Mouse (Mus musculus) liver, embryonic 11.5 days (tissue): ENCODE data around the gene Rpn1. TPM values are rescaled to one million over a fixed set of nuclear protein-coding genes. Genes with fewer than 3 reads are reported as not detected.

Experiments used
- ATAC-seq: fragments of 200-750 bp; cut with Nextera tagmentation; replicated peaks from 2 replicates; pipeline ENCODE4 v1.8.0; 2017; ENCODE audit warnings: moderate number of reproducible peaks, mild to moderate bottlenecking, moderate TSS enrichment, moderate library complexity; ENCODE audit not compliant: low FRiP score
- DNase-seq: peaks from one replicate; pipeline ENCODE4 v3.0.0-alpha.2; 2017; ENCODE audit warnings: low spot score
- H3K27ac ChIP-seq: fragments of 300-500 bp; sonication (generic); 2 replicates; pipeline ENCODE4 v1.5.1; 2014; ENCODE audit warnings: mild to moderate bottlenecking, low read depth, low read length, control low read depth
- H3K27me3 ChIP-seq: fragments of 300-500 bp; sonication (generic); replicated peaks from 2 replicates; pipeline ENCODE4 v1.6.1; 2014; ENCODE audit warnings: low read length, mixed read lengths; ENCODE audit not compliant: control insufficient read depth, insufficient read depth
- H3K36me3 ChIP-seq: fragments of 300-500 bp; sonication (generic); 2 replicates; pipeline ENCODE4 v1.6.1; 2014; ENCODE audit warnings: mild to moderate bottlenecking, low read length, moderate library complexity, mixed read lengths; ENCODE audit not compliant: control insufficient read depth, insufficient read depth
- H3K4me1 ChIP-seq: fragments of 300-500 bp; sonication (generic); replicated peaks from 2 replicates; pipeline ENCODE4 v1.6.1; 2014; ENCODE audit warnings: low read length, mixed read lengths; ENCODE audit not compliant: control insufficient read depth, insufficient read depth
- H3K4me2 ChIP-seq: fragments of 300-500 bp; sonication (generic); 2 replicates; pipeline ENCODE4 v1.6.1; 2014; ENCODE audit warnings: mild to moderate bottlenecking, control low read depth, moderate library complexity
- H3K4me3 ChIP-seq: fragments of 300-500 bp; sonication (generic); 2 replicates; pipeline ENCODE4 v1.5.1; 2014; ENCODE audit warnings: low read depth, low read length, control low read depth
- H3K9ac ChIP-seq: fragments of 300-500 bp; sonication (generic); 2 replicates; pipeline ENCODE4 v1.6.1; 2014; ENCODE audit warnings: low read depth, low read length, control low read depth
- H3K9me3 ChIP-seq: fragments of 300-500 bp; sonication (generic); 2 replicates; pipeline ENCODE4 v1.6.1; 2016; ENCODE audit warnings: low read length, inconsistent platforms, mixed read lengths; ENCODE audit not compliant: control insufficient read depth
- WGBS: fragments of 180-500 bp; shearing (Covaris S2); extraction: QIAGEN DNeasy Blood & Tissue Kit; methylation state at CpG from one replicate; pipeline ENCODE4 v1.1.7; 2014; 5-methylcytosine and 5-hydroxymethylcytosine counted together
- polyA plus RNA-seq: library from polyadenylated mRNA; unstranded; fragments of >200 nt; fragmentation: Nextera tagmentation; extraction: Ambion mirVana; gene quantifications from 2 replicates; pipeline ENCODE4 v1.2.1, GENCODE M21; 2014

Rpn1 gene
- polyA plus RNA-seq, 1 experiment from 2014 or later = 384 TPM

- Histone ChIP-seq H3K9ac (no peak overlapping the region), H3K9me3 (no peaks in the 10 kb centered on the region), H3K4me3 (no peak overlapping the region), H3K36me3 (no peaks in the 10 kb centered on the region), H3K4me1 (no peaks in the 10 kb centered on the region), H3K4me2 (no peak overlapping the region), H3K27me3 (no peaks in the 10 kb centered on the region), H3K27ac (0 out of 2 replicates have a peak overlapping the region, but pooled peaks have one; percentile 15)
- ATAC-seq = no peak
- whole genome bisulfite sequencing = 71% methylated on average over 5 of the region's 5 CpGs
- DNase-seq = no peak
Measured at GRCm38 (mm10) chr6:88071216-88071615, 13.1 kb upstream of the Rpn1 start.

- Histone ChIP-seq H3K36me3 (no peaks in the 10 kb centered on the region), H3K9me3 (no peaks in the 10 kb centered on the region), H3K9ac (peak overlapping the region; percentile 74), H3K27me3 (no peaks in the 10 kb centered on the region), H3K4me3 (peak overlapping the region; percentile 55), H3K27ac (peak overlapping the region; percentile 81), H3K4me2 (peak overlapping the region; percentile 84), H3K4me1 (no peaks in the 10 kb centered on the region)
- ATAC-seq = peak; percentile 97
- peak; percentile 93 for DNase-seq
- WGBS = 2% methylated on average over 32 of the region's 32 CpGs
Measured at GRCm38 (mm10) chr6:88074752-88075554, 9.3 kb upstream of the Rpn1 start.

- Histone ChIP-seq H3K36me3 (no peaks in the 10 kb centered on the region), H3K4me1 (no peaks in the 10 kb centered on the region), H3K9me3 (no peaks in the 10 kb centered on the region), H3K4me2 (peak overlapping the region; percentile 84), H3K9ac (no peak overlapping the region), H3K4me3 (no peak overlapping the region), H3K27me3 (no peaks in the 10 kb centered on the region), H3K27ac (no peak overlapping the region; the same call in 1 of the 2 replicates)
- ATAC-seq (peak; percentile 62), DNase-seq (no peak)
- WGBS = 43% methylated on average over 1 of the region's 1 CpGs
Measured at GRCm38 (mm10) chr6:88075960-88076517, 8.2 kb upstream of the Rpn1 start.

GRCm38 (mm10) chr6:88083095-88083494, 1.2 kb upstream of the Rpn1 start:
- 84% methylated on average over 7 of the region's 7 CpGs for WGBS
- Histone ChIP-seq H3K4me3 (no peak overlapping the region), H3K9me3 (no peaks in the 10 kb centered on the region), H3K27ac (no peak overlapping the region), H3K4me2 (no peak overlapping the region), H3K27me3 (no peaks in the 10 kb centered on the region), H3K36me3 (no peaks in the 10 kb centered on the region), H3K9ac (no peak overlapping the region), H3K4me1 (peaks cover 24% of the 10 kb centered on the region)
- ATAC-seq (no peak), DNase-seq (no peak)

- Histone ChIP-seq H3K4me2 (peak overlapping the region; percentile 60), H3K9me3 (no peaks in the 10 kb centered on the region), H3K36me3 (peaks cover under 1% of the 10 kb centered on the region; the same call in 1 of the 2 replicates), H3K27me3 (no peaks in the 10 kb centered on the region), H3K4me1 (peaks cover 24% of the 10 kb centered on the region), H3K4me3 (peak overlapping the region; percentile 94), H3K27ac (0 out of 2 replicates have a peak overlapping the region, but pooled peaks have one; percentile 11), H3K9ac (peak overlapping the region; percentile 41; the same call in 1 of the 2 replicates)
- DNase-seq (no peak), ATAC-seq (no peak)
- WGBS = 61% methylated on average over 3 of the region's 3 CpGs
Measured at GRCm38 (mm10) chr6:88083672-88084071, 610 bp upstream of the Rpn1 start.

- Histone ChIP-seq H3K4me1 (peaks cover 20% of the 10 kb centered on the region), H3K36me3 (peaks cover 36% of the 10 kb centered on the region), H3K9me3 (no peaks in the 10 kb centered on the region), H3K27ac (no peak overlapping the region), H3K4me3 (no peak overlapping the region), H3K9ac (no peak overlapping the region), H3K4me2 (no peak overlapping the region), H3K27me3 (no peaks in the 10 kb centered on the region)
- ATAC-seq (no peak), DNase-seq (no peak)
- 60% methylated on average over 1 of the region's 1 CpGs for WGBS
Measured at GRCm38 (mm10) chr6:88088971-88089370, 4.7 kb downstream of the Rpn1 start.

GRCm38 (mm10) chr6:88095377-88095776, 11.1 kb downstream of the Rpn1 start:
- Histone ChIP-seq H3K36me3 (peaks cover 55% of the 10 kb centered on the region), H3K4me3 (no peak overlapping the region), H3K27ac (no peak overlapping the region), H3K27me3 (no peaks in the 10 kb centered on the region), H3K9me3 (no peaks in the 10 kb centered on the region), H3K4me2 (no peak overlapping the region), H3K9ac (no peak overlapping the region), H3K4me1 (no peaks in the 10 kb centered on the region)
- 69% methylated on average over 7 of the region's 7 CpGs for WGBS
- DNase-seq (no peak), ATAC-seq (no peak)

GRCm38 (mm10) chr6:88102096-88102495, 17.8 kb downstream of the Rpn1 start:
- ATAC-seq (no peak), DNase-seq (no peak)
- no peak overlapping the region for H3K27ac ChIP-seq
- H3K36me3 ChIP-seq = peaks cover 43% of the 10 kb centered on the region
- 91% methylated on average over 6 of the region's 6 CpGs for WGBS
- no peaks in the 10 kb centered on the region for H3K27me3 ChIP-seq
- peaks cover 15% of the 10 kb centered on the region for H3K4me1 ChIP-seq
- H3K4me3 ChIP-seq = no peak overlapping the region
- H3K9me3 ChIP-seq = no peaks in the 10 kb centered on the region
- no peak overlapping the region for H3K9ac ChIP-seq
- H3K4me2 ChIP-seq = no peak overlapping the region
